Mouse (Mus musculus): ENCODE measurements around the gene Gm3043. TPM values are rescaled to one million over a fixed set of nuclear protein-coding genes. Genes with fewer than 3 reads are reported as not detected.
"Not testable (repeated sequence)": the region's sequence is repeated elsewhere in the genome, so short reads cannot be mapped to it uniquely, and the experiment has no call there.

Gene Gm3043
- total RNA-seq (2014; rRNA removed; ENCODE audit: low replicate concordance) (not detected in 2 replicates), polyA plus RNA-seq (2015; fragmentation: Nextera tagmentation; extraction: Ambion mirVana) (not detected in 2 replicates)

DNA sequence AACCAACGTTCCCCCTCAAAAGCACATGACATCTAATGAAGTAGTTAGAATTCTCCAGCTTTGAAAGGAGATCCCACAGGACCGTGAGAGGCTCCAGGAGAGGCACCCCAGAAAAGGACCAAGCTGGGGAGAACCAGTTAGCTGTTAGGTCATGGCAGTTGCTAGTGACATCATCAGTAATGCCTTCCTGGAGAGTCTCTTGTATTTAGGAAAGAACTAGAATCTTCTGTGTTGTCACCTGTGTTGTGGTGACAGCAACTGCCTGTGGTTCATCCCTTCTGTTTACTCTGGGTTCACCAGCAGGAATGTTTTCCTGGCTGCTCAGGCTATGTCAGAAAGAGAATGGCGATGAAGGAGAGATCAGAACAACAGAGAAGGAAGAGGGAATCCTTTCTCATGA lies at the start of gene Gm3043:
Gene Gm3043 (plus strand): TSS at position 301 of the 400 bp plus-strand sequence.
- not testable (repeated sequence) for H3K27ac ChIP-seq (ENCODE audit: low read depth); DNase-seq (ENCODE audit: low spot score); H3K27me3 ChIP-seq (ENCODE audit: control insufficient read depth, insufficient read depth, low read length); H3K4me2 ChIP-seq (ENCODE audit: low read depth, low read length); H3K9ac ChIP-seq (replicated peaks; ENCODE audit: low read depth, low read length); H3K9me3 ChIP-seq (replicated peaks; ENCODE audit: control insufficient read depth, low read length); ATAC-seq (ENCODE audit: insufficient read depth, low read depth); H3K36me3 ChIP-seq (replicated peaks; ENCODE audit: control insufficient read depth, insufficient read depth, low read length); H3K4me1 ChIP-seq (ENCODE audit: control insufficient read depth, insufficient read depth); H3K4me3 ChIP-seq (ENCODE audit: low read depth, low read length)
- WGBS = no CpG with 5 or more reads among the region's 3 CpGs

- ATAC-seq (ENCODE audit: insufficient read depth, low read depth); H3K4me2 ChIP-seq (ENCODE audit: low read depth, low read length); H3K4me1 ChIP-seq (ENCODE audit: control insufficient read depth, insufficient read depth); H3K27ac ChIP-seq (ENCODE audit: low read depth); H3K9me3 ChIP-seq (replicated peaks; ENCODE audit: control insufficient read depth, low read length); H3K36me3 ChIP-seq (replicated peaks; ENCODE audit: control insufficient read depth, insufficient read depth, low read length); DNase-seq (ENCODE audit: low spot score); H3K9ac ChIP-seq (replicated peaks; ENCODE audit: low read depth, low read length); H3K4me3 ChIP-seq (ENCODE audit: low read depth, low read length); H3K27me3 ChIP-seq (ENCODE audit: control insufficient read depth, insufficient read depth, low read length): not testable (repeated sequence)
- WGBS = no CpG with 5 or more reads among the region's 32 CpGs
These were observed 36.9 kb upstream of the Gm3043 start, which contains the start of gene Gm3020 for GRCm38 (mm10) chr14:3651730-3652129. Gene Gm3020, plus strand, starts transcription at chr14:3652030.

Other genes with a start within 250 kb of the Gm3043 start
- gene Gm10408, start 239.4 kb upstream of the Gm3043 start, total RNA-seq (2014; rRNA removed; ENCODE audit: low replicate concordance) = not detected in 2 replicates
- gene Gm10408, start 239.4 kb upstream of the Gm3043 start, polyA plus RNA-seq (2015; fragmentation: Nextera tagmentation; extraction: Ambion mirVana) = not detected in 2 replicates
- gene Gm3012, start 54.3 kb upstream of the Gm3043 start, total RNA-seq (2014; rRNA removed; ENCODE audit: low replicate concordance) = not detected in 2 replicates
- not detected in 2 replicates for gene Gm3012, start 54.3 kb upstream of the Gm3043 start, polyA plus RNA-seq (2015; fragmentation: Nextera tagmentation; extraction: Ambion mirVana)
- 2.3 TPM in 1 of 2 replicates, not detected in the other for gene Gm3020, start 36.8 kb upstream of the Gm3043 start, total RNA-seq (2014; rRNA removed; ENCODE audit: low replicate concordance)
- 1.8 and 2.0 TPM in 2 replicates for gene Gm3020, start 36.8 kb upstream of the Gm3043 start, polyA plus RNA-seq (2015; fragmentation: Nextera tagmentation; extraction: Ambion mirVana)
- gene Gm3002, start 121.3 kb downstream of the Gm3043 start, total RNA-seq (2014; rRNA removed; ENCODE audit: low replicate concordance) = 0.66 TPM in 1 of 2 replicates, not detected in the other
- 0.41 and 0.77 TPM in 2 replicates for gene Gm3002, start 121.3 kb downstream of the Gm3043 start, polyA plus RNA-seq (2015; fragmentation: Nextera tagmentation; extraction: Ambion mirVana)
- gene Gm3033, start 157.5 kb downstream of the Gm3043 start, total RNA-seq (2014; rRNA removed; ENCODE audit: low replicate concordance) = not detected in 2 replicates
- gene Gm3033, start 157.5 kb downstream of the Gm3043 start, polyA plus RNA-seq (2015; fragmentation: Nextera tagmentation; extraction: Ambion mirVana) = not detected in 2 replicates
- gene Gm2916, start 195.4 kb downstream of the Gm3043 start, total RNA-seq (2014; rRNA removed; ENCODE audit: low replicate concordance) = not detected in 2 replicates
- 0.07 and 0.11 TPM in 2 replicates for gene Gm2916, start 195.4 kb downstream of the Gm3043 start, polyA plus RNA-seq (2015; fragmentation: Nextera tagmentation; extraction: Ambion mirVana)
- gene Gm3029, start 243.0 kb downstream of the Gm3043 start, total RNA-seq (2014; rRNA removed; ENCODE audit: low replicate concordance) = not detected in 2 replicates
- not detected in 2 replicates for gene Gm3029, start 243.0 kb downstream of the Gm3043 start, polyA plus RNA-seq (2015; fragmentation: Nextera tagmentation; extraction: Ambion mirVana)